Mouse (Mus musculus) midbrain, embryonic 11.5 days (tissue): ENCODE data around the gene Plcl2. TPM values are rescaled to one million over a fixed set of nuclear protein-coding genes. Genes with fewer than 3 reads are reported as not detected.
"Not testable (repeated sequence)": the region's sequence is repeated elsewhere in the genome, so short reads cannot be mapped to it uniquely, and the experiment has no call there.

Experiments used
- ATAC-seq: fragments of 200-750 bp; cut with Nextera tagmentation; 2 replicates; pipeline ENCODE4 v1.8.0; 2017; ENCODE audit warnings: moderate TSS enrichment, moderate library complexity; ENCODE audit not compliant: low FRiP score
- DNase-seq: peaks from one replicate; pipeline ENCODE4 v3.0.0; 2015; ENCODE audit warnings: low spot score; ENCODE audit errors: missing footprints
- H3K27ac ChIP-seq: fragments of 300-500 bp; sonication (generic); 2 replicates; pipeline ENCODE4 v1.5.1; 2014; ENCODE audit warnings: low read depth, low read length
- H3K27me3 ChIP-seq: fragments of 300-500 bp; sonication (generic); 2 replicates; pipeline ENCODE4 v1.6.1; 2014; ENCODE audit warnings: mild to moderate bottlenecking, low read length, moderate library complexity, mixed read lengths; ENCODE audit not compliant: control insufficient read depth, insufficient read depth
- H3K36me3 ChIP-seq: fragments of 300-500 bp; sonication (generic); 2 replicates; pipeline ENCODE4 v1.6.1; 2014; ENCODE audit warnings: mild to moderate bottlenecking, low read length, moderate library complexity, mixed read lengths; ENCODE audit not compliant: control insufficient read depth, insufficient read depth
- H3K4me1 ChIP-seq: fragments of 300-500 bp; sonication (generic); 2 replicates; pipeline ENCODE4 v1.6.1; 2014; ENCODE audit warnings: low read length; ENCODE audit not compliant: control insufficient read depth, insufficient read depth
- H3K4me2 ChIP-seq: fragments of 300-500 bp; sonication (generic); 2 replicates; pipeline ENCODE4 v1.6.1; 2014; ENCODE audit warnings: mild to moderate bottlenecking, moderate library complexity
- H3K4me3 ChIP-seq: fragments of 300-500 bp; sonication (generic); 2 replicates; pipeline ENCODE4 v1.5.1; 2014; ENCODE audit warnings: low read depth, low read length
- H3K9ac ChIP-seq: fragments of 300-500 bp; sonication (generic); 2 replicates; pipeline ENCODE4 v1.6.1; 2014; ENCODE audit warnings: low read length
- H3K9me3 ChIP-seq: fragments of 300-500 bp; sonication (generic); 2 replicates; pipeline ENCODE4 v1.6.1; 2016; ENCODE audit warnings: low read length; ENCODE audit not compliant: control insufficient read depth
- WGBS: fragments of 180-500 bp; shearing (Covaris S2); extraction: QIAGEN DNeasy Blood & Tissue Kit; methylation state at CpG from one replicate; pipeline ENCODE4 v1.1.7; 2014; 5-methylcytosine and 5-hydroxymethylcytosine counted together
- polyA plus RNA-seq: library from polyadenylated mRNA; unstranded; fragments of >200 nt; fragmentation: Nextera tagmentation; extraction: Ambion mirVana; gene quantifications from 2 replicates; pipeline ENCODE4 v1.2.1, GENCODE M21; 2014

Plcl2 gene
- polyA plus RNA-seq, 1 experiment from 2014 or later = 6.1 TPM

- DNase-seq (peak; percentile 49), ATAC-seq (no peak)
- Histone ChIP-seq H3K27me3 (no peaks in the 10 kb centered on the region), H3K4me3 (no peak overlapping the region), H3K9me3 (no peaks in the 10 kb centered on the region), H3K4me2 (no peak overlapping the region), H3K4me1 (no peaks in the 10 kb centered on the region), H3K27ac (no peak overlapping the region), H3K36me3 (no peaks in the 10 kb centered on the region), H3K9ac (no peak overlapping the region)
- WGBS = 92% methylated on average over 12 of the region's 12 CpGs
Measured at GRCm38 (mm10) chr17:50679613-50680534, 170.7 kb downstream of the Plcl2 start.

GRCm38 (mm10) chr17:50682696-50683095, 173.5 kb downstream of the Plcl2 start:
- no peak overlapping the region for H3K4me2 ChIP-seq
- H3K36me3 ChIP-seq = no peaks in the 10 kb centered on the region
- H3K9me3 ChIP-seq = no peaks in the 10 kb centered on the region
- no peaks in the 10 kb centered on the region for H3K27me3 ChIP-seq
- H3K9ac ChIP-seq = no peak overlapping the region
- DNase-seq (peak; percentile 45), ATAC-seq (no peak)
- no peaks in the 10 kb centered on the region for H3K4me1 ChIP-seq
- no peak overlapping the region for H3K27ac ChIP-seq
- H3K4me3 ChIP-seq = no peak overlapping the region
- 83% methylated on average over 3 of the region's 3 CpGs for WGBS

GRCm38 (mm10) chr17:50684960-50685645, 175.9 kb downstream of the Plcl2 start:
- H3K9ac ChIP-seq = no peak overlapping the region
- no peak overlapping the region for H3K27ac ChIP-seq
- no peaks in the 10 kb centered on the region for H3K9me3 ChIP-seq
- no peaks in the 10 kb centered on the region for H3K4me1 ChIP-seq
- H3K4me2 ChIP-seq = no peak overlapping the region
- 72% methylated on average over 7 of the region's 7 CpGs for WGBS
- ATAC-seq (no peak), DNase-seq (peak; percentile 82)
- H3K36me3 ChIP-seq = no peaks in the 10 kb centered on the region
- H3K27me3 ChIP-seq = no peaks in the 10 kb centered on the region
- H3K4me3 ChIP-seq = no peak overlapping the region

GRCm38 (mm10) chr17:50687670-50688069, 178.5 kb downstream of the Plcl2 start:
- Histone ChIP-seq H3K9ac (no peak overlapping the region), H3K4me3 (no peak overlapping the region), H3K27me3 (no peaks in the 10 kb centered on the region), H3K4me2 (no peak overlapping the region), H3K27ac (no peak overlapping the region), H3K4me1 (no peaks in the 10 kb centered on the region), H3K9me3 (no peaks in the 10 kb centered on the region), H3K36me3 (no peaks in the 10 kb centered on the region)
- 79% methylated on average over 10 of the region's 10 CpGs for whole genome bisulfite sequencing
- DNase-seq (peak; percentile 51), ATAC-seq (no peak)

- H3K4me1 ChIP-seq = no peaks in the 10 kb centered on the region
- H3K4me3 ChIP-seq = no peak overlapping the region
- H3K27me3 ChIP-seq = no peaks in the 10 kb centered on the region
- no peak overlapping the region for H3K9ac ChIP-seq
- 84% methylated on average over 6 of the region's 6 CpGs for WGBS
- no peak for ATAC-seq
- no peak overlapping the region for H3K4me2 ChIP-seq
- no peaks in the 10 kb centered on the region for H3K9me3 ChIP-seq
- peak; percentile 75 for DNase-seq
- H3K36me3 ChIP-seq = no peaks in the 10 kb centered on the region
- no peak overlapping the region for H3K27ac ChIP-seq
Measured at GRCm38 (mm10) chr17:50688135-50688534, 178.9 kb downstream of the Plcl2 start.

- WGBS = 2% methylated on average over 32 of the region's 39 CpGs
- not testable (repeated sequence) for H3K4me1 ChIP-seq, ATAC-seq, H3K4me3 ChIP-seq, H3K9me3 ChIP-seq, H3K36me3 ChIP-seq, DNase-seq, H3K27ac ChIP-seq, H3K27me3 ChIP-seq, H3K9ac ChIP-seq
- peak overlapping the region; percentile 30; the same call in 1 of the 2 replicates for H3K4me2 ChIP-seq
Measured at GRCm38 (mm10) chr17:50698410-50698809, 189.2 kb downstream of the Plcl2 start.

GRCm38 (mm10) chr17:50710497-50711222, 201.5 kb downstream of the Plcl2 start:
- Histone ChIP-seq H3K9ac (no peak overlapping the region), H3K9me3 (no peaks in the 10 kb centered on the region), H3K27me3 (no peaks in the 10 kb centered on the region), H3K4me1 (no peaks in the 10 kb centered on the region), H3K4me2 (no peak overlapping the region), H3K4me3 (no peak overlapping the region), H3K36me3 (no peaks in the 10 kb centered on the region), H3K27ac (no peak overlapping the region)
- WGBS = 71% methylated on average over 7 of the region's 7 CpGs
- ATAC-seq = peak; percentile 90
- DNase-seq = peak; percentile 78

GRCm38 (mm10) chr17:50717586-50717985, 208.4 kb downstream of the Plcl2 start:
- no peak for ATAC-seq
- no peak overlapping the region for H3K4me2 ChIP-seq
- no peaks in the 10 kb centered on the region for H3K9me3 ChIP-seq
- no peaks in the 10 kb centered on the region for H3K36me3 ChIP-seq
- no peak overlapping the region for H3K9ac ChIP-seq
- H3K27ac ChIP-seq = no peak overlapping the region
- DNase-seq = no peak
- H3K27me3 ChIP-seq = no peaks in the 10 kb centered on the region
- no peaks in the 10 kb centered on the region for H3K4me1 ChIP-seq
- 88% methylated on average over 5 of the region's 5 CpGs for WGBS
- H3K4me3 ChIP-seq = no peak overlapping the region
